Mouse (Mus musculus) midbrain, postnatal 0 days (tissue): ENCODE measurements around the gene Mrpl35. TPM values are rescaled to one million over a fixed set of nuclear protein-coding genes. Genes with fewer than 3 reads are reported as not detected.
"Not testable (repeated sequence)": the region's sequence is repeated elsewhere in the genome, so short reads cannot be mapped to it uniquely, and the experiment has no call there.

Experiments used
- ATAC-seq: fragments of 200-750 bp; cut with Nextera tagmentation; 2 replicates; pipeline ENCODE4 v1.8.0; 2017; ENCODE audit warnings: moderate number of reproducible peaks, mild to moderate bottlenecking, moderate TSS enrichment, moderate library complexity; ENCODE audit not compliant: low FRiP score
- DNase-seq: peaks from one replicate; pipeline ENCODE4 v3.0.0-alpha.2; 2015; ENCODE audit warnings: low spot score
- H3K27ac ChIP-seq: fragments of 300-500 bp; sonication (generic); 2 replicates; pipeline ENCODE4 v1.5.1; 2014; ENCODE audit warnings: low read depth, mild to moderate bottlenecking, low read length, mixed read lengths
- H3K27me3 ChIP-seq: fragments of 300-500 bp; sonication (generic); 2 replicates; pipeline ENCODE4 v1.6.1; 2014; ENCODE audit warnings: low read length, control low read depth, mixed read lengths; ENCODE audit not compliant: insufficient read depth
- H3K36me3 ChIP-seq: fragments of 300-500 bp; sonication (generic); 2 replicates; pipeline ENCODE4 v1.6.1; 2014; ENCODE audit warnings: low read length, control low read depth, mixed read lengths; ENCODE audit not compliant: insufficient read depth
- H3K4me1 ChIP-seq: fragments of 300-500 bp; sonication (generic); 2 replicates; pipeline ENCODE4 v1.6.1; 2014; ENCODE audit warnings: mild to moderate bottlenecking, control low read depth, antibody characterized with exemption, low read length, mixed read lengths; ENCODE audit not compliant: insufficient read depth
- H3K4me2 ChIP-seq: fragments of 300-500 bp; sonication (generic); 2 replicates; pipeline ENCODE4 v1.6.1; 2014; ENCODE audit warnings: low read depth, mild to moderate bottlenecking, low read length, mixed read lengths; ENCODE audit not compliant: poor library complexity, severe bottlenecking
- H3K4me3 ChIP-seq: fragments of 300-500 bp; sonication (generic); 2 replicates; pipeline ENCODE4 v1.5.1; 2014; ENCODE audit warnings: low read depth, mild to moderate bottlenecking, low read length, moderate library complexity
- H3K9ac ChIP-seq: fragments of 300-500 bp; sonication (generic); replicated peaks from 2 replicates; pipeline ENCODE4 v1.6.1; 2014; ENCODE audit warnings: mild to moderate bottlenecking, low read length, moderate library complexity, mixed read lengths; ENCODE audit not compliant: poor library complexity, severe bottlenecking
- H3K9me3 ChIP-seq: fragments of 300-500 bp; sonication (generic); 2 replicates; pipeline ENCODE4 v1.6.1; 2016; ENCODE audit warnings: low read length, control low read depth
- CTCF ChIP-seq: IDR thresholded peaks from 2 replicates; pipeline ENCODE4 v1.5.1; 2016; ENCODE audit warnings: antibody characterized with exemption, mild to moderate bottlenecking
- WGBS: fragments of 180-500 bp; shearing (Covaris S2); extraction: QIAGEN DNeasy Blood & Tissue Kit; methylation state at CpG from one replicate; pipeline ENCODE4 v1.1.7; 2014; 5-methylcytosine and 5-hydroxymethylcytosine counted together
- polyA plus RNA-seq: library from polyadenylated mRNA; unstranded; fragments of >200 nt; fragmentation: Nextera tagmentation; extraction: Ambion mirVana; gene quantifications from 2 replicates; pipeline ENCODE4 v1.2.1, GENCODE M21; 2015
- total RNA-seq: library from RNA; depleted of rRNA; stranded (reverse); fragments of >200 nt; gene quantifications from 2 replicates; pipeline ENCODE4 v1.2.3, GENCODE M21; 2014; rRNA removed

Mrpl35 gene
- total RNA-seq (6.8 and 9.5 TPM in 2 replicates), polyA plus RNA-seq (45.6 and 46.2 TPM in 2 replicates)

DNA sequence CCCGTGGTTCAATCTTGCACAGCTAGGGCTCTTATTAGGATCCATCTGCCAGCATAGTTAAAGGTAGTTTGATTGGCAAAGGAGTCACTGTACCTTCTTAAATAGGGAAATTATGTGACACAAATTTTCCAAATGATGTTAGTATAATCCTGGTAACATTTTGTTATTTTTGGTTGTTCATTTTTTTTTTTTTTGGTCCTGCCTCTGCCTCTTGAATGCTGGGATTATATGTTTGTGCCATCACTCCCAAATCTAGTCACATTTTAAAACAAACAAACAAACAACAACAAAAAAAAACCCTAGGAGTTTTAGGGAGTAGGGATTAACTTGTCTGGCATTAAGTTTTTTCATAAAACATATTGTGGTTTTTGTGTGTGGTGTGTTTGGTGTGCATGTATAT, at the start of gene Mrpl35:
TSS of gene Mrpl35 (minus strand) at position 101 of the 400 bp plus-strand sequence.
- H3K4me2 ChIP-seq = no peak within 1 kb of the TSS
- no peak within 1 kb of the TSS for H3K27ac ChIP-seq

DNA sequence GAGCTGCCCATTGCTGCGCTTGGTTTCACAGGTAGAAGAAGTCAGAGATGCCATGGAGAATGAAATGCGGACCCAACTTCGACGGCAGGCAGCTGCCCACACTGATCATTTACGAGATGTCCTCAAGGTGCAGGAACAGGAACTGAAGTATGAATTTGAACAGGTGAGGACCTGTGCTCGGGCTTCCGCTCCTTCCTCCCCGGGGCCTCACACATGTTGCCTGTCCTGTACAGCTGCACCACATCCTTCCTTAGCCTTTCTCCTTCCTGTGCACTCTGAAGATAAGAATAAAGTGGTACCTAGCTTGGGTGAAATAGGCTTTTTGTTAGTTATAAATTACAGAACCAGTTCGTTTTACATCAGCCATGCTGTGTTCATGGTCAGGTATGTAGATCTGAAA, 44.6 kb upstream of the Mrpl35 start:
- DNase-seq = no peak
- no peaks in the 10 kb centered on the region for H3K27me3 ChIP-seq

More for the DNA sequence above, at the start of gene Mrpl35:
- DNase-seq (no peak), ATAC-seq (no peak)
- 28% methylated on average over 1 of the region's 1 CpGs for WGBS
- Histone ChIP-seq H3K9ac (no peak within 1 kb of the TSS), H3K4me1 (no peaks in the 10 kb centered on the region), H3K27me3 (no peaks in the 10 kb centered on the region; the same call in 1 of the 2 replicates), H3K9me3 (no peaks in the 10 kb centered on the region), H3K4me3 (no peak within 1 kb of the TSS), H3K36me3 (no peaks in the 10 kb centered on the region)
- no peak for TF ChIP-seq CTCF

DNA sequence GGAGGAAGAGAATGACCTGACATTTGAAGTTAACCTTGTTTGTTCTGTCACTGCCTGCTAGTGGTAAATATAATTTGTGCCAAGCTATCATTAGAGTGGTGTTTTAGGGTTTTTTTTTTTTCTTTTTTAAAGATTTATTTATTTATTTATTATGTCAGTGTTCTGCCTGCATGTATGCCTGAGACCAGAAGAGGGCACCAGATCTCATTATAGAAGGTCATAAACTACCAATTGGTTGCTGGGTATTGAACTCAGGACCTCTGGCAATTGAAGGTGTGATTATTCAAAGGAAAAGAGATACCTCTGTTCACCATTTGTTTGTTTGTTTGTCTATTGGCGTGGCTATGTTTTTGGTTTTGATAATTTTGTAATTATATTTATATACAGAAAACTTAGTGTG, 42.0 kb upstream of the Mrpl35 start:
- no peak for ATAC-seq
- peak; percentile 14 for DNase-seq
- Histone ChIP-seq H3K4me3 (no peak overlapping the region), H3K27me3 (no peaks in the 10 kb centered on the region), H3K9me3 (no peaks in the 10 kb centered on the region), H3K27ac (no peak overlapping the region), H3K4me2 (no peak overlapping the region), H3K9ac (no peak overlapping the region), H3K36me3 (peaks cover 42% of the 10 kb centered on the region), H3K4me1 (no peaks in the 10 kb centered on the region)
- peak; percentile 58 for TF ChIP-seq CTCF
- WGBS = 90% methylated on average over 1 of the region's 1 CpGs

More for the DNA sequence above, 44.6 kb upstream of the Mrpl35 start:
- Histone ChIP-seq H3K27ac (no peak overlapping the region), H3K4me1 (no peaks in the 10 kb centered on the region), H3K4me3 (no peak overlapping the region), H3K36me3 (peaks cover 39% of the 10 kb centered on the region), H3K9me3 (no peaks in the 10 kb centered on the region), H3K9ac (no peak overlapping the region), H3K4me2 (no peak overlapping the region)
- TF ChIP-seq CTCF = no peak
- no peak for ATAC-seq
- 96% methylated on average over 9 of the region's 9 CpGs for WGBS

DNA sequence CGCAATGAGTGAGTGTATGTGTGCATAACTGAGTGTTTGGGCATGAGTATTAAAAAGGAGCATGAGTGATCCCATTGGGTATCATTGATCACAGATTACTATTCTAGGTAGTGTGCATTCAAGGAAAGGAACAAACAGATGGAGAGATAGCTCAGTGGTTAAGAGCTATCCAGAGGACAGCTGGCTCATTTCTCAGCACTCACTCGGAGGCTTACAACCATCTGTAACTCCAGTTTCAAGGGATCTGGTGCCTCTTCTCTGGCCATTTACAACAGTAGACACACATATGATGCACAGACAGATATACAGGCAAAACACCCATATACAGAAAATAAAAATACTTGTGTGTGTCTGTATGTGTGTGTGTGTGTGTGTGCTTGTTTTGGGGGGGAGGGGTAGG, 41.0 kb upstream of the Mrpl35 start:
- TF ChIP-seq CTCF = no peak
- WGBS = 96% methylated on average over 2 of the region's 2 CpGs
- H3K4me1 ChIP-seq = no peaks in the 10 kb centered on the region
- H3K4me3 ChIP-seq = no peak overlapping the region
- no peak overlapping the region for H3K27ac ChIP-seq
- ATAC-seq = no peak
- peaks cover 43% of the 10 kb centered on the region for H3K36me3 ChIP-seq
- H3K9me3 ChIP-seq = no peaks in the 10 kb centered on the region
- H3K4me2 ChIP-seq = no peak overlapping the region
- no peaks in the 10 kb centered on the region for H3K27me3 ChIP-seq
- H3K9ac ChIP-seq = no peak overlapping the region
- DNase-seq = no peak

DNA sequence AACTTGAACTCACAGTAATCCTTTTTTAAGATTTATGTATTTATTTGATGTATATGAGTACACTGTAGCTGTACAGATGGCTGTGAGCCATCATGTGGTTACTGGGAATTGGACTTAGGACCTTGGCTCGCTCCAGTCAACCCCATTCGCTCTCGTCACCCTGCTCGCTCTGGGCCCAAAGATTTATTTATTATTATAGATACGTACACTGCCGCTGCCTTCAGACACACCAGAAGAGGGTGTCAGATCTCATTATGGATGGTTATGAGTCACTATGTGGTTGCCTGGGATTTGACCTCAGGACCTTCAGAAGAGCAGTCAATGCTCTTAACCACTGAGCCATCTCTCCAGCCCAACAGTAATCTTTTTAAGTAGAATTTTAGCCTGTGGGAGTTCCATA, 20.1 kb upstream of the Mrpl35 start:
- 94% methylated on average over 6 of the region's 6 CpGs for WGBS
- H3K4me1 ChIP-seq, H3K9me3 ChIP-seq, H3K9ac ChIP-seq, H3K27me3 ChIP-seq, ATAC-seq, DNase-seq, H3K27ac ChIP-seq, H3K4me3 ChIP-seq, H3K4me2 ChIP-seq: not testable (repeated sequence)
- H3K36me3 ChIP-seq = peaks cover 16% of the 10 kb centered on the region

DNA sequence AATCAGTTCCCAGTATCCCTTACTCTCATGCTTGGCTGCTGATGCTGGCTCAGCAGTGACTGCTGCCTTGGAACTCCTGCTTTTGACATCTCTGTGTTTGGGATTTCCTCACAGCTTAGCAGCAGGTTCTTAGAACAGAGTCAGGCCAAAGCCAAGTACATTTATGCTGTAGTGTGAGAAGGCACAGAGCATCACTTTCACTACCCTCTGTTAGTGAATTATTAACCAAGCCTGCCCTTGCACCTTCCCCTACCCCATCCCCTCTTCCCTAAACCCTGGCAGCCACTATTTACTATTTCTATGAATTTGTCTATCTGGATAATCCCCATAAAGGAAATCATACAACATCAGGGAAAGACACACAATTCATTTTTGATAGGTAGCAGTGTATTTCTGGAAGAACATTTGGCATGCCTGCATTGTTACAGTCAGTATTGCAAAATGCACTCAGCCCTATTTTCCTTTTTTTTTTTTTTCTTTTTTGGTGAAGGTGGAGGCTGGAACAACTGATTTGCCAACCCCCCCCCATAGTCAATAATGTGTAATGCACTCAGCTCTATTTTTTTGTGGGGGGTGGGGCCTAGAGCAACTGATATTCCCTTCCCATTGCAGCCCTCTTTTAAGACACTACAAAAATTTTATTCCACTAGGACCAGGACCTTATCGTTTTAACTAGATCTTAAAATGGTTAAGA, 14.0 kb upstream of the Mrpl35 start:
- Histone ChIP-seq H3K4me1 (no peaks in the 10 kb centered on the region), H3K9ac (no peak overlapping the region), H3K36me3 (no peaks in the 10 kb centered on the region), H3K27ac (no peak overlapping the region), H3K9me3 (no peaks in the 10 kb centered on the region), H3K27me3 (no peaks in the 10 kb centered on the region), H3K4me3 (no peak overlapping the region), H3K4me2 (no peak overlapping the region)
- DNase-seq (no peak), ATAC-seq (no peak)
- WGBS = 100% methylated on average over 1 of the region's 1 CpGs
- TF ChIP-seq CTCF = no peak
